In genomic region chr6:50455102-50455828, GRCm38 (mm10) we compare ENCODE assay signal across 8 mouse cellular contexts. TPM values are rescaled to one million over a fixed set of nuclear protein-coding genes. Genes with fewer than 3 reads are reported as not detected.
A peak's percentile ranks its signal among the peaks of the same experiment; 100 is the strongest.
DNase-seq lines count a peak whose midpoint lies in the region; ATAC-seq and TF ChIP-seq lines count a peak whose summit lies in the region.

No protein-coding gene starts in this region.

- peak overlapping the region; percentile 94 for H3K4me2 ChIP-seq in kidney, embryonic 15.5 days
- peak overlapping the region; percentile 100 for H3K4me2 ChIP-seq in lung, postnatal 0 days (replicated peaks; ENCODE audit: low read depth, low read length)

- DNase-seq in adrenal gland, adult (ENCODE audit: inconsistent age in 2 of 2, low spot score in 1 of 2), result peak; percentile 67 to 86
- DNase-seq in adrenal gland, adult 8-10 months, result no peak
- DNase-seq in adrenal gland, adult 18-20 months (ENCODE audit: low spot score in 2 of 2), result peak; percentile 42 to 45
- DNase-seq in embryo, embryonic 11.5 days (ENCODE audit: low read depth, low spot score), result peak; percentile 7
- peak; percentile 41 to 42 for DNase-seq in heart, adult 9 months (ENCODE audit: low spot score in 2 of 2)
- peak; percentile 52 for DNase-seq in lung, postnatal 0 days (ENCODE audit: low spot score)
- peak; percentile 46 for DNase-seq in ovary, postnatal 36 days (ENCODE audit: low spot score)

- H3K4me3 ChIP-seq in kidney, embryonic 15.5 days (replicated peaks), result peak overlapping the region; percentile 76
- H3K4me3 ChIP-seq in lung, postnatal 0 days (ENCODE audit: low read depth, low read length), result peak overlapping the region; percentile 56

- peak overlapping the region; percentile 94 for H3K27ac ChIP-seq in kidney, embryonic 15.5 days
- no peak overlapping the region for H3K27ac ChIP-seq in lung, postnatal 0 days (ENCODE audit: low read length)

- peak; percentile 37 for ATAC-seq in kidney, embryonic 15.5 days (replicated peaks; ENCODE audit: low FRiP score)
- ATAC-seq in lung, postnatal 0 days, result peak; percentile 44

- no peaks in the 10 kb centered on the region for H3K9me3 ChIP-seq in kidney, embryonic 15.5 days (replicated peaks)
- H3K9me3 ChIP-seq in lung, postnatal 0 days (ENCODE audit: low read length), result no peaks in the 10 kb centered on the region

- no peak; the same call in 1 of the 2 replicates for TF ChIP-seq CTCF in lung, postnatal 0 days (IDR thresholded peaks at IDR 0.05)

- WGBS in kidney, embryonic 15.5 days, result under 1% methylated on average over 39 of the region's 39 CpGs
- 2% methylated on average over 39 of the region's 39 CpGs for WGBS in lung, postnatal 0 days

- H3K9ac ChIP-seq in kidney, embryonic 15.5 days, result peak overlapping the region; percentile 79
- H3K9ac ChIP-seq in lung, postnatal 0 days (replicated peaks; ENCODE audit: low read depth), result peak overlapping the region; percentile 45; the same call in 1 of the 2 replicates

- peaks cover 32% of the 10 kb centered on the region for H3K4me1 ChIP-seq in kidney, embryonic 15.5 days
- H3K4me1 ChIP-seq in lung, postnatal 0 days (ENCODE audit: insufficient read depth, low read depth, low read length), result no peaks in the 10 kb centered on the region; the same call in 1 of the 2 replicates

- no peak for TF ChIP-seq EP300 in lung, postnatal 0 days (IDR thresholded peaks at IDR 0.05)

- H3K36me3 ChIP-seq in kidney, embryonic 15.5 days, result no peaks in the 10 kb centered on the region
- H3K36me3 ChIP-seq in lung, postnatal 0 days (ENCODE audit: insufficient read depth, low read length), result no peaks in the 10 kb centered on the region

- no peaks in the 10 kb centered on the region for H3K27me3 ChIP-seq in kidney, embryonic 15.5 days
- H3K27me3 ChIP-seq in lung, postnatal 0 days (replicated peaks; ENCODE audit: insufficient read depth, low read length), result no peaks in the 10 kb centered on the region

RNA-seq across cellular contexts. Expression of gene Osbpl3, which starts 0.7 kb away (rescaled TPM):
- 100 to 1,000 TPM in 2 of 4 experiments, 10 to 100 TPM in 2; 50.9 to 211 (median 116) TPM for total RNA-seq in adrenal gland, adult 8-10 months (2022)
- total RNA-seq in adrenal gland, adult 18-20 months (2021), result 10 to 100 TPM; 34.5 to 36.3 TPM
- polyA plus RNA-seq in kidney, embryonic 15.5 days (2015; fragmentation: Nextera tagmentation; extraction: Ambion mirVana), result 15.7 and 16.7 TPM in 2 replicates
- 4.7 TPM in 2 replicates for polyA plus RNA-seq in lung, postnatal 0 days (2015; fragmentation: Nextera tagmentation; extraction: Ambion mirVana)
